Mouse (Mus musculus): ENCODE measurements around the gene Prickle1. TPM values are rescaled to one million over a fixed set of nuclear protein-coding genes. Genes with fewer than 3 reads are reported as not detected.

Prickle1 gene
- polyA plus RNA-seq, 1 experiment, result 7.4 TPM

DNA sequence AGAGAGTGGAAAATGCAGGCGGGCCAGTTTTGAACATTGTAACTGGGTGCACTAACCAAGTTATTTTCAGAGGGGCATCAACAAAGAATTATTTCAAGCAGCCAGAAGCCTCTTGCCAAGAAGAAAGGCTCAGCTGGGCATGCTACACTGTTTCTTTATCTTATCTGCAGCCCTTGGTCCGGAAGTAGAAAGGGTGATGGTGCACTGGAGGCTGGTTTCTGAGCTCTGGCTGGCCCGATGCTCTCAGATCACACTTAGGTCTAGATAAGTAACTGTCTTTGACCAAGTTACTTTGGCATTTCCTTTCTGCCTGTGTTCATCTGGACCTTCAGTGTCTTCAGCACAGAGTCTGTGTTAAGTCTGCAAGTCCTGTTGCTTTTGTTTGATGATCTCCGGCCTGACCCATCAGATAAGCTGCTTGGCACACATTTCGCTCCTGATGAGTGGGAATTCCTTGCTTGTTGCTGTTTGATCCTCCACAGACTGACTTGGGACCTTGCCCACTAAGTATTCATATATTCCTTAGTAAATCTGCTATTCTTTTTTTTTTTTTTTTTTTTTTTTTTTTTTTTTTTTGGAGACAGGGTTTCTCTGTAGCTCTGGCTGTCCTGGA lies 70.3 kb downstream of the Prickle1 start:
- no peak overlapping the region for H3K4me3 ChIP-seq (ENCODE audit: insufficient read depth, poor library complexity, severe bottlenecking)
- no peak overlapping the region for H3ac ChIP-seq (ENCODE audit: control insufficient read depth, insufficient read length, low read depth)
- no peaks in the 10 kb centered on the region for H3K79me3 ChIP-seq (ENCODE audit: low read depth)
- no peaks in the 10 kb centered on the region for H3K36me3 ChIP-seq (ENCODE audit: control insufficient read depth, insufficient read depth)
- no peak for TF ChIP-seq MYOG (IDR thresholded peaks at IDR 0.05; ENCODE audit: control insufficient read depth, extremely low read depth, insufficient read length)
- TF ChIP-seq USF1 (IDR thresholded peaks at IDR 0.05; ENCODE audit: low read depth), result no peak
- TF ChIP-seq CTCF (IDR thresholded peaks at IDR 0.05; ENCODE audit: control insufficient read depth, insufficient read depth, insufficient read length), result no peak
- TF ChIP-seq FOSL1 (IDR thresholded peaks at IDR 0.05; ENCODE audit: insufficient read depth, low read length, poor library complexity, severe bottlenecking), result no peak
- TF ChIP-seq MYOD1 (IDR thresholded peaks at IDR 0.05; ENCODE audit: control insufficient read depth, insufficient read length, low read depth), result no peak
- TF ChIP-seq CEBPB (IDR thresholded peaks at IDR 0.05; ENCODE audit: low read depth), result no peak
- no peak for TF ChIP-seq MAX (IDR thresholded peaks at IDR 0.05)
- no peaks in the 10 kb centered on the region for H3K27me3 ChIP-seq (ENCODE audit: control insufficient read depth, insufficient read depth, insufficient read length)
- H3K79me2 ChIP-seq (ENCODE audit: control insufficient read depth, insufficient read depth), result no peaks in the 10 kb centered on the region

- Histone ChIP-seq H3K79me3 (ENCODE audit: low read depth) (no peaks in the 10 kb centered on the region), H3ac (ENCODE audit: control insufficient read depth, insufficient read length, low read depth) (no peak overlapping the region)
Measured at GRCm38 (mm10) chr15:93521787-93522180, 73.9 kb downstream of the Prickle1 start.

GRCm38 (mm10) chr15:93521088-93521786 lies 74.5 kb downstream of the Prickle1 start:
- no peaks in the 10 kb centered on the region for H3K79me3 ChIP-seq (ENCODE audit: low read depth)
- no peaks in the 10 kb centered on the region for H3K79me2 ChIP-seq (ENCODE audit: control insufficient read depth, insufficient read depth)
- no peaks in the 10 kb centered on the region for H3K36me3 ChIP-seq (ENCODE audit: control insufficient read depth, insufficient read depth)
- no peak overlapping the region for H3K4me3 ChIP-seq (ENCODE audit: insufficient read depth, poor library complexity, severe bottlenecking)
- no peak for TF ChIP-seq FOSL1 (IDR thresholded peaks at IDR 0.05; ENCODE audit: insufficient read depth, low read length, poor library complexity, severe bottlenecking)
- no peak for TF ChIP-seq MYOG (IDR thresholded peaks at IDR 0.05; ENCODE audit: control insufficient read depth, extremely low read depth, insufficient read length)
- TF ChIP-seq MAX (IDR thresholded peaks at IDR 0.05), result no peak
- no peak for TF ChIP-seq CTCF (IDR thresholded peaks at IDR 0.05; ENCODE audit: control insufficient read depth, insufficient read depth, insufficient read length)
- no peak for TF ChIP-seq CEBPB (IDR thresholded peaks at IDR 0.05; ENCODE audit: low read depth)
- TF ChIP-seq MYOD1 (IDR thresholded peaks at IDR 0.05; ENCODE audit: control insufficient read depth, insufficient read length, low read depth), result no peak
- no peak for TF ChIP-seq USF1 (IDR thresholded peaks at IDR 0.05; ENCODE audit: low read depth)
- no peaks in the 10 kb centered on the region for H3K27me3 ChIP-seq (ENCODE audit: control insufficient read depth, insufficient read depth, insufficient read length)
- H3ac ChIP-seq (ENCODE audit: control insufficient read depth, insufficient read length, low read depth), result no peak overlapping the region

More at GRCm38 (mm10) chr15:93521787-93522180, 73.9 kb downstream of the Prickle1 start:
- TF ChIP-seq FOSL1 (IDR thresholded peaks at IDR 0.05; ENCODE audit: insufficient read depth, low read length, poor library complexity, severe bottlenecking) (no peak), CEBPB (IDR thresholded peaks at IDR 0.05; ENCODE audit: low read depth) (no peak), MYOD1 (IDR thresholded peaks at IDR 0.05; ENCODE audit: control insufficient read depth, insufficient read length, low read depth) (no peak), CTCF (IDR thresholded peaks at IDR 0.05; ENCODE audit: control insufficient read depth, insufficient read depth, insufficient read length) (no peak), USF1 (IDR thresholded peaks at IDR 0.05; ENCODE audit: low read depth) (no peak)
- no peak overlapping the region for H3K4me3 ChIP-seq (ENCODE audit: insufficient read depth, poor library complexity, severe bottlenecking)
- no peaks in the 10 kb centered on the region for H3K36me3 ChIP-seq (ENCODE audit: control insufficient read depth, insufficient read depth)
- H3K27me3 ChIP-seq (ENCODE audit: control insufficient read depth, insufficient read depth, insufficient read length), result no peaks in the 10 kb centered on the region
- no peaks in the 10 kb centered on the region for H3K79me2 ChIP-seq (ENCODE audit: control insufficient read depth, insufficient read depth)

GRCm38 (mm10) chr15:93519836-93520826 lies 75.6 kb downstream of the Prickle1 start:
- H3K79me2 ChIP-seq (ENCODE audit: control insufficient read depth, insufficient read depth), result no peaks in the 10 kb centered on the region
- no peaks in the 10 kb centered on the region for H3K27me3 ChIP-seq (ENCODE audit: control insufficient read depth, insufficient read depth, insufficient read length)
- TF ChIP-seq MAX (IDR thresholded peaks at IDR 0.05) (no peak), MYOD1 (IDR thresholded peaks at IDR 0.05; ENCODE audit: control insufficient read depth, insufficient read length, low read depth) (no peak), FOSL1 (IDR thresholded peaks at IDR 0.05; ENCODE audit: insufficient read depth, low read length, poor library complexity, severe bottlenecking) (no peak), CTCF (IDR thresholded peaks at IDR 0.05; ENCODE audit: control insufficient read depth, insufficient read depth, insufficient read length) (no peak), USF1 (IDR thresholded peaks at IDR 0.05; ENCODE audit: low read depth) (no peak), CEBPB (IDR thresholded peaks at IDR 0.05; ENCODE audit: low read depth) (no peak), MYOG (IDR thresholded peaks at IDR 0.05; ENCODE audit: control insufficient read depth, extremely low read depth, insufficient read length) (no peak)
- H3ac ChIP-seq (ENCODE audit: control insufficient read depth, insufficient read length, low read depth), result no peak overlapping the region
- H3K4me3 ChIP-seq (ENCODE audit: insufficient read depth, poor library complexity, severe bottlenecking), result no peak overlapping the region
- no peaks in the 10 kb centered on the region for H3K79me3 ChIP-seq (ENCODE audit: low read depth)
- no peaks in the 10 kb centered on the region for H3K36me3 ChIP-seq (ENCODE audit: control insufficient read depth, insufficient read depth)
